Mouse (Mus musculus) mesoderm, embryonic 11.5 days (tissue): ENCODE results near the gene Uevld.
"Not testable (repeated sequence)": the region's sequence is repeated elsewhere in the genome, so short reads cannot be mapped to it uniquely, and the experiment has no call there.

Experiments
- DNase-seq: peaks from one replicate; pipeline ENCODE4 v3.0.0-alpha.2; 2012; ENCODE audit warnings: low read depth, low spot score

Gene Uevld

GRCm38 (mm10) chr7:46969898-46970297 is 11.6 kb upstream of the Uevld start:
- no peak for DNase-seq

GRCm38 (mm10) chr7:46964070-46964469 is 5.7 kb upstream of the Uevld start:
- no peak for DNase-seq

- DNase-seq, result peak; percentile 91
Measured at GRCm38 (mm10) chr7:46962806-46963618, 4.7 kb upstream of the Uevld start.

GRCm38 (mm10) chr7:46962132-46962531 is 3.8 kb upstream of the Uevld start:
- no peak for DNase-seq

- no peak for DNase-seq
Measured at GRCm38 (mm10) chr7:46960991-46961390, 2.7 kb upstream of the Uevld start.

- no peak for DNase-seq
Measured at GRCm38 (mm10) chr7:46958853-46959252, 526 bp upstream of the Uevld start.

GRCm38 (mm10) chr7:46935847-46936246 is 22.5 kb downstream of the Uevld start:
- DNase-seq, result no peak

- DNase-seq, result no peak
Measured at GRCm38 (mm10) chr7:46934788-46935187, 23.5 kb downstream of the Uevld start.

GRCm38 (mm10) chr7:46931370-46931769 is 27.0 kb downstream of the Uevld start:
- no peak for DNase-seq

- no peak for DNase-seq
Measured at GRCm38 (mm10) chr7:46928291-46928690, 30.0 kb downstream of the Uevld start.

- DNase-seq, result no peak
Measured at GRCm38 (mm10) chr7:46922075-46922474, 36.3 kb downstream of the Uevld start.

GRCm38 (mm10) chr7:46919551-46920176 is 38.7 kb downstream of the Uevld start, which contains the start of gene Tsg101:
Gene Tsg101 (minus strand): TSS chr7:46919969.
- DNase-seq, result peak; percentile 91

- DNase-seq, result no peak
Measured at GRCm38 (mm10) chr7:46918678-46919371, 39.5 kb downstream of the Uevld start.

- no peak for DNase-seq
Measured at GRCm38 (mm10) chr7:46916376-46916775, 42.0 kb downstream of the Uevld start.

GRCm38 (mm10) chr7:46911250-46911649 is 47.1 kb downstream of the Uevld start:
- no peak for DNase-seq

- DNase-seq, result no peak
Measured at GRCm38 (mm10) chr7:46899343-46899742, 59.0 kb downstream of the Uevld start.

GRCm38 (mm10) chr7:46895511-46895910 is 62.8 kb downstream of the Uevld start:
- DNase-seq, result no peak

- DNase-seq, result no peak
Measured at GRCm38 (mm10) chr7:46883304-46883703, 75.0 kb downstream of the Uevld start.

- DNase-seq, result not testable (repeated sequence)
Measured at GRCm38 (mm10) chr7:46881941-46882340, 76.4 kb downstream of the Uevld start.

GRCm38 (mm10) chr7:46880992-46881391 is 77.3 kb downstream of the Uevld start:
- no peak for DNase-seq

- no peak for DNase-seq
Measured at GRCm38 (mm10) chr7:46879851-46880250, 78.5 kb downstream of the Uevld start.

- no peak for DNase-seq
Measured at GRCm38 (mm10) chr7:46877255-46877654, 81.1 kb downstream of the Uevld start.
